Mouse (Mus musculus): Measurements from ENCODE around the gene Crnkl1. TPM values are rescaled to one million over a fixed set of nuclear protein-coding genes. Genes with fewer than 3 reads are reported as not detected.

The Crnkl1 gene
- polyA plus RNA-seq (2015; fragmentation: Nextera tagmentation; extraction: Ambion mirVana): 19.9 and 20.9 TPM in 2 replicates

DNA sequence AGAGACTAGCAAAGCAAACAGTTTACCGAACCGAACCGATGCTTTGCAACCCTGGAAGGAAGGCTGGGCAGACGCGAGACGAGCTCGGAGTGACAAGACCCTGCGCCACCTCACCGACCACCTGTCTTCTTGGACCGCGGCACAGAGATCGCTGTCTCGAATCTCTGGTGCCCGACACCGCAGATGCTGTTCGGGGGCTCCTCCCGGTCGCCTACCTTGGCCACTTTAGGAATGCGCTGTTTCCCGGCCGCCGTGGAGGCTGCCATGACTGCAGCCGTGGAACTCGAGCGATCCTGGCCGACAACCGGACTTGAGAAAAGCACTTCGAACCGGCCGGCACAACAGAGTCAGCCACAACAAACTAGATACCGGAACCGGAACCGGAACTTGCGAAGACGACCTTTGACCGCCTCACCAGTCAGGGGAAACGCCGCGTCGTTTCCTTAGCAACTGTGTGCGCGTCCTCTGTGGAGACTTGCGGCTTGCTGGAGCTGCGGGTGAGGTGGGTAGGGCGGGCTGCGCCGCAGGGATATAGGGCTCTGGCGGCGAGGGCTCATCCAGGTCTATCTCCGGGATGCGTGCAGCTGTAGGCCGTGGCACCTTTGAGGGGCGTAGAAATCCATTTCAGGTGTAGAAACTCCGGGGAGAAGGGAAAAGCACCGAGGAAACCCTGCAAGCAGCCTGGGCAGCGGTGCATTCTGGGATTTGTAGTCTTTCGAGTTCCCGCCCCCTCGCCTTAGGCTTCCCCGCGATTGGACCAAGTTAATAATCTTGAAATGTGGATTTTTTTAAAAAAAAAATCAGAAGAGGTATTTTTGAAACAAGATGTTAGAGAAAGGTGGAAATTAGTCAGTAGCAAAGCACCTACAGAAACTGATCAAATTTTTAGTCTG is at the start of gene Crnkl1, which contains the start of gene Cfap61:
TSS of gene Crnkl1 (minus strand) at position 676 of the 893 bp plus-strand sequence.
TSS of gene Cfap61 (plus strand) at position 446 of the 893 bp plus-strand sequence.
- H3K4me2 ChIP-seq: peak within 1 kb of the TSS; percentile 71
- ATAC-seq (ENCODE audit: insufficient read depth, low FRiP score, low read depth): peak; percentile 97
- peak within 1 kb of the TSS; percentile 43 for H3K9ac ChIP-seq
- 0 out of 2 replicates have a peak, but pooled peaks cover 5% of the 10 kb centered on the region for H3K36me3 ChIP-seq
- H3K4me1 ChIP-seq: peaks cover 7% of the 10 kb centered on the region
- H3K9me3 ChIP-seq: no peaks in the 10 kb centered on the region
- H3K4me3 ChIP-seq (replicated peaks): peak within 1 kb of the TSS; percentile 72
- H3K27ac ChIP-seq: no peak within 1 kb of the TSS
- under 1% methylated on average over 61 of the region's 61 CpGs for WGBS
- no peaks in the 10 kb centered on the region for H3K27me3 ChIP-seq (replicated peaks)

DNA sequence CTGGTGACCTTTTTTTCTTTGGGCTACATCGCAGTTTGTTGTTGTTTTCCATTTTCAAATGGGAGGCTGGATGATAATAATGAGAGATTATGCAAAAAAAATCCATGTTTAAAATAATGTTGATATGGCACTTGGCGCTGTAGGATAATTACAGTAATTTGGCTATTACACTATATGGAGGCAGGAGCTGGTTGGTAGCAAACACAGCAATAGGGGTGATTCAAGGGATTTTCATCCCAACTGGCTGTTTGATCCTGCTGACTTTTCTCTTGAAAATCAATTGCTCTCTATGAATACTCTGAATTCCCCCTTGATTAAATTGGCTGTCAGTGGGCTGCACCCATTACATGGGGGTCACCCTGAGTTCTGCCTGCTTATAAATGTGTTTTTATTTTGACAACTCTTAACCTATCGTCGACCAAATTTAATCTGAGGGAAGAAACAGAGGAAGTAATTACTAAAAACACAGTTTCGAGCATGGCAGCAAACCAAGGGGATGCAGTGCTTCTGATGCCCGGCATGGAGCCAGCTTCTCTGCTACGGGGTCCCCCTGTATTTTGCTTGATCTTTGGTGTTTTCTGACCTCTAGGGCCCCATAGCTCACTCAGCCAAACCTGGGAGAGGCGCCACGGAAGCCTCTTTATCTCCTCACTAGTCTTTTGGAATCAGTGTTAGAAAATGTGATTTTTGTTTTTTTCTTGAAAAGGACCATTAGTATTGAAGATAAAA is 47.7 kb upstream of the Crnkl1 start:
- no peaks in the 10 kb centered on the region for H3K9me3 ChIP-seq
- no peak overlapping the region for H3K4me2 ChIP-seq
- no peak overlapping the region for H3K4me3 ChIP-seq (replicated peaks)
- 75% methylated on average over 9 of the region's 9 CpGs for WGBS
- ATAC-seq (ENCODE audit: insufficient read depth, low FRiP score, low read depth): no peak
- no peaks in the 10 kb centered on the region for H3K4me1 ChIP-seq
- H3K9ac ChIP-seq: no peak overlapping the region
- H3K36me3 ChIP-seq: no peaks in the 10 kb centered on the region
- H3K27me3 ChIP-seq (replicated peaks): no peaks in the 10 kb centered on the region
- no peak overlapping the region for H3K27ac ChIP-seq

DNA sequence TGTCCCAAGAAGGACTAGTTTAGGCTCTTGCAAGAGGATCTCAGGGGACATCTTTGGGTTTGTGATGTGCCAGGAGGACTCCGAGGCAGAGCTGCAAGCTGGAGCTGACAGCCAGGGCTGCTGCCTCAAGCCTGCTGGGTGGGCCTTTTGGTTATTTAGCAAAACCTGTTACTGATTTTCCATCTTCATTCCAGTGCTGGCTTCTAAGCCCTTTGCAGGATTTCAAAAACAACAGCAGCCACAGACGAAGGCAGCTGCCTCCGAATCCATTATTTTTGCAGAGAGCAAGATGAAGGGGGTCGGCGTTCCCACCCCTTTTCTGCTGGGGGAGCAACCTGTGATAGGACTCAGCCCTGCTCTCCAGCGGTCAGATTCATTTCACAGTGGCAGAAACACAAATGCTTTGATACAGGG is 46.9 kb upstream of the Crnkl1 start:
- Histone ChIP-seq H3K4me3 (replicated peaks) (no peak overlapping the region), H3K9ac (no peak overlapping the region), H3K9me3 (no peaks in the 10 kb centered on the region), H3K4me2 (no peak overlapping the region), H3K27me3 (replicated peaks) (no peaks in the 10 kb centered on the region), H3K4me1 (no peaks in the 10 kb centered on the region), H3K36me3 (no peaks in the 10 kb centered on the region), H3K27ac (no peak overlapping the region)
- 42% methylated on average over 6 of the region's 6 CpGs for WGBS
- no peak for ATAC-seq (ENCODE audit: insufficient read depth, low FRiP score, low read depth)

DNA sequence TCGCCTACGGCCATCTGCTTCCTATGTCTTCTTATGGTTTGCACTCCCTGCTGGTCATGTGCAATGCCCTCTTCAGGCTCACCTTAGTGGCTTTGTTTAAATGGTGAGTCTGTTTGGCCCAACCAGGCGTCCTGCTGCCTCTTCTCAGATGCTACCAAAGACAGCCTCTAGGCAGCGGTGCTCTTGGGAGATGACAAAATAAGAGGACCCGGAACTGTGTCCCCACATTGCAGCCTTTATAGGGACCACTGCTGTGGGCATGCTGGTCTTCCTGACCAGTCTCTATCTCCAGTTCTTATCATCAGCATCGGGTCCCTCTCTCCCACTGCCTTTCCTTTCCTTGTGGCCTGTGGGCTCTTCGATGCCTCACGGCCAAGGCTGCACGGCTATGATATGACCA is 46.1 kb upstream of the Crnkl1 start:
- H3K27ac ChIP-seq: no peak overlapping the region
- no peaks in the 10 kb centered on the region for H3K4me1 ChIP-seq
- no peaks in the 10 kb centered on the region for H3K9me3 ChIP-seq
- H3K27me3 ChIP-seq (replicated peaks): no peaks in the 10 kb centered on the region
- no peak overlapping the region for H3K9ac ChIP-seq
- 83% methylated on average over 9 of the region's 9 CpGs for WGBS
- H3K4me3 ChIP-seq (replicated peaks): no peak overlapping the region
- no peak for ATAC-seq (ENCODE audit: insufficient read depth, low FRiP score, low read depth)
- H3K4me2 ChIP-seq: no peak overlapping the region
- no peaks in the 10 kb centered on the region for H3K36me3 ChIP-seq

DNA sequence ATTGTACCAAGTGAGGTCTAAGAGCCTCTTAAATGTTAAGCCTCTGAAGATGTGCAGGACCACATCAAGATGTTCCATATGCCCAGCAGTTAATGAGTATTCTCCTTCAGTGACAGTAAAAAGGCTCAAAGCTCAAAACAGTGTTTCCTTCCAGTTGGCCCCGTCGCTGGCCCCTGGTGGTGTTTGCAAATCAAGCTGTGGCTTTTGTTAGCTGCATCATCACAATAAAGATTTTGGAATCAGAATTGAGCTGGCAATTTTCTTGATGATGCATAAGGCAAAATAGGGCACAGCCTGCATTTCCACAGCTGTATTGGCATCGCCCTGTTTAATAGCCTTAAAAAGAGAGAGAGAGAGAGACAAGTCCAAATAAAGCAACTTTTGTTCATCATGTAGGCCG is 44.8 kb upstream of the Crnkl1 start:
- Histone ChIP-seq H3K4me1 (no peaks in the 10 kb centered on the region), H3K9me3 (no peaks in the 10 kb centered on the region), H3K27me3 (replicated peaks) (no peaks in the 10 kb centered on the region), H3K4me3 (replicated peaks) (no peak overlapping the region), H3K36me3 (no peaks in the 10 kb centered on the region), H3K27ac (no peak overlapping the region), H3K4me2 (no peak overlapping the region), H3K9ac (no peak overlapping the region)
- WGBS: 85% methylated on average over 4 of the region's 4 CpGs
- no peak for ATAC-seq (ENCODE audit: insufficient read depth, low FRiP score, low read depth)

DNA sequence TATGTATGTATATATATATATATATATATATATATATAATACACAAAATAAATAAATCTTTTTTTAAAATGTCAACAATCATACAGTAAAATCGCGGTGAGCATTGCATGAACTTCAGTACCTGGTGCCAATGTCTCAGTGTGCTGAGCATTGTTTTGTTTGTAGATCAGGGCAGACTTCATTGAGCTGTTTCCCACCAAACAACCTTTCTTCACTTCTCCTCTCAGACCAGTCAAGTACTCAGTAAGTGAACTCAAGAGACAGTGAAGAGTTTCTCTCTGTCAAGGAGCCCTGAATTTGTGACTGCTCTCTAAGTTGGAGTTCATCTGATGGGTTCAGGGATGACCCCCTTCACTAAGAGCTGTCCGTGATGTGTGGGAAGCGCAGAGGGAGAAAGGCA is 37.8 kb upstream of the Crnkl1 start:
- H3K27ac ChIP-seq: no peak overlapping the region
- WGBS: 88% methylated on average over 4 of the region's 4 CpGs

DNA sequence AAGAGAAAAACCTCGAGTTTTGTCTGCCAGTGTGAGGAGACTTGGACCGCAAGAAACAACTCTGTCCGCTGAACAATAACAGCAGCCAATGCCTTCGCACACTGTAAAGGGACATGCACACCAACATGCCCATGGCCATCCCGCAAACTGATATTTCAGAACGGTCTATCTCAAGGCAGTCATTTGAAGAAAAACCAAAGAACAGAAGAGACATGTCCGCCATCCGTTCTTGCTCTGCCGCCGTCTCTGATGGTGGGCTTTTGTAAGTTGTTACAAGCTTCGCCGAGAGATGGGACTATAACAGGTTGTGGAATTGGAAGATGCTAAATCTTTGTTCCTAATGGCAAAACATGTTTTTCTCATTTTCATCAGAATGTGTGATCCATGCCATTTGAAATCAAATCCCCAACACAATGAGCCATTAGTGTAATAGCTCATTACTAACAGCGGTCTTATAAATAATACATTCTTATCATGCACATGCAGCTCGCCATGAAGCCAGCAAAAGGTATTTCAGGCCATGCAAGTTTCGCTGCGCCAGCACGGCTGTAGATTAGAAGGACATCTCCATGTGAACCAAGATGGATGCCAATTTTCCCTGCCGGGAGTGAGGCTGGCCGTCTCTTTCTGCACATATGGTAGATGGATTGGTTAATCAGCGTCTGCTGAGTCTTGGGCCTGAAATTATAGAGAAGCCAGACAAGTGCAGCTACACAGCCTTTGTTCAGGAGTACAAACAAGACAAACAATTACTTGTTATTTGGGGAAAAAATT is 36.6 kb upstream of the Crnkl1 start:
- Histone ChIP-seq H3K27me3 (replicated peaks) (no peaks in the 10 kb centered on the region), H3K9me3 (no peaks in the 10 kb centered on the region), H3K4me1 (no peaks in the 10 kb centered on the region), H3K4me2 (no peak overlapping the region), H3K9ac (no peak overlapping the region), H3K4me3 (replicated peaks) (no peak overlapping the region), H3K27ac (no peak overlapping the region), H3K36me3 (no peaks in the 10 kb centered on the region)
- ATAC-seq (ENCODE audit: insufficient read depth, low FRiP score, low read depth): no peak
- WGBS: 90% methylated on average over 20 of the region's 20 CpGs

More for the DNA sequence above, 37.8 kb upstream of the Crnkl1 start:
- ATAC-seq (ENCODE audit: insufficient read depth, low FRiP score, low read depth): no peak
- Histone ChIP-seq H3K9me3 (no peaks in the 10 kb centered on the region), H3K4me3 (replicated peaks) (no peak overlapping the region), H3K9ac (no peak overlapping the region), H3K36me3 (no peaks in the 10 kb centered on the region), H3K4me1 (no peaks in the 10 kb centered on the region), H3K27me3 (replicated peaks) (no peaks in the 10 kb centered on the region), H3K4me2 (no peak overlapping the region)

DNA sequence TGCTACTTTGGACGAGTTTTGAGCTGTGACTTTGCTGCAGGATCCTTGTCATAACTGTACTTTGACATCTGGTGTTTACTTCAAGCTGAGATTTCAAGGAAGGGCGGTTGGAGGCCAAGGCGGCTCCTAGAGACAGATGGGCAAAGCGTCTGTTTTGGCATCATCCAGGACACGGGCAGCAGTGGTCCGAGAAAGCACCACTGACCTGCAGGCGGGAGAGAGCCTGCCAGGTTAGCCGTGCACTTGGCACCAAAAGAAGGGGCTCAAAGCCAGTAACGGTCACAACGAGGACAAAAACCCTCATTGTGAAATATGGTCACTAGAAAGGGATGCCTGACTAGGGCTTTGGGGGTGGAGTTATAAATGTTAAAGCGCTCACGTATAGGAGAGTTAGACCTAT is 35.9 kb upstream of the Crnkl1 start:
- H3K9ac ChIP-seq: no peak overlapping the region
- H3K4me3 ChIP-seq (replicated peaks): no peak overlapping the region
- H3K27ac ChIP-seq: no peak overlapping the region
- WGBS: 82% methylated on average over 12 of the region's 12 CpGs
- no peaks in the 10 kb centered on the region for H3K36me3 ChIP-seq
- H3K9me3 ChIP-seq: no peaks in the 10 kb centered on the region
- no peak for ATAC-seq (ENCODE audit: insufficient read depth, low FRiP score, low read depth)
- H3K4me1 ChIP-seq: no peaks in the 10 kb centered on the region
- H3K4me2 ChIP-seq: no peak overlapping the region
- H3K27me3 ChIP-seq (replicated peaks): no peaks in the 10 kb centered on the region

DNA sequence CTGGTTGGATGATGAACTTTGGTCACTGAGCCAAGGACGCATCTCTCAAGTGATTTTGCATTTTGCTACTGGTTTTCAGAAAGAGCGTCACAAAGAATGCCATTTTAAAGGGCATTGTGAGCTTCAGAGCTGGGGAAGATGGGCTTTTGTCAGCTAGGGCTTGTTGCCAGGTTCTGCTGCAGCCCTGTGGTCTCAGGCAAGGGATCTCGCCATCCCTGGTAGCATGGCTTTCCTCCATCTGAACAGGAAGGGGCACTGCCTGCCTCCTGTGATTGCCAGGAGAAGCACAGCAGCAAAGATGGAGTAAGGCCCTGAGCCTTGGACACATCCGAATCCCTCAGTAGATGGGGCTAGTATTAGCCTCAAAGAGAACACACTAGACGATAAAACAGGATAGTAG is 27.0 kb upstream of the Crnkl1 start:
- no peak for ATAC-seq (ENCODE audit: insufficient read depth, low FRiP score, low read depth)
- no peak overlapping the region for H3K4me2 ChIP-seq

DNA sequence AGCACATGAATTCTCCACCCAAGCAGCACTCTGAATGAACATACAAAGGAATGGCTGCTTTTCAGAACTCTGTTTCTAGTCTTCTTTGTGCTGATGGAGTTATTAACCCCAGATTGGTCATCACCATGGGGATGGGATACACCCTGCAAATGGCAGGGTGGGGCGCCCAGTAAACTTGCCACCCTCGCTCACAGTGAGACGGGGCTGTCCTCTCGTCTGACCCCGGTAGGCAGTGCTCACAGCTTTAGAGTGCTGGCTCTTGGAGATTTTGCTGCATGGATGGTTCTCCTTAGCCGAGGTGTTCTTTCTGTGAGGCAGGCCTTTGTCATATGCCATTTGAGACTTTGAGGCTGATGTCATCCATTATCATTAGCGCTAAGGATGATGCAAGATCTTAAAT is 23.7 kb upstream of the Crnkl1 start:
- Histone ChIP-seq H3K4me2 (no peak overlapping the region), H3K9me3 (no peaks in the 10 kb centered on the region), H3K9ac (no peak overlapping the region), H3K4me3 (replicated peaks) (no peak overlapping the region), H3K27me3 (replicated peaks) (no peaks in the 10 kb centered on the region), H3K4me1 (no peaks in the 10 kb centered on the region), H3K36me3 (no peaks in the 10 kb centered on the region), H3K27ac (no peak overlapping the region)
- WGBS: 81% methylated on average over 7 of the region's 7 CpGs
- ATAC-seq (ENCODE audit: insufficient read depth, low FRiP score, low read depth): no peak

More for the DNA sequence above, 27.0 kb upstream of the Crnkl1 start:
- no peak overlapping the region for H3K27ac ChIP-seq
- no peaks in the 10 kb centered on the region for H3K4me1 ChIP-seq
- H3K36me3 ChIP-seq: no peaks in the 10 kb centered on the region
- WGBS: 84% methylated on average over 5 of the region's 5 CpGs
- no peak overlapping the region for H3K9ac ChIP-seq
- H3K27me3 ChIP-seq (replicated peaks): no peaks in the 10 kb centered on the region
- H3K9me3 ChIP-seq: no peaks in the 10 kb centered on the region
- no peak overlapping the region for H3K4me3 ChIP-seq (replicated peaks)

DNA sequence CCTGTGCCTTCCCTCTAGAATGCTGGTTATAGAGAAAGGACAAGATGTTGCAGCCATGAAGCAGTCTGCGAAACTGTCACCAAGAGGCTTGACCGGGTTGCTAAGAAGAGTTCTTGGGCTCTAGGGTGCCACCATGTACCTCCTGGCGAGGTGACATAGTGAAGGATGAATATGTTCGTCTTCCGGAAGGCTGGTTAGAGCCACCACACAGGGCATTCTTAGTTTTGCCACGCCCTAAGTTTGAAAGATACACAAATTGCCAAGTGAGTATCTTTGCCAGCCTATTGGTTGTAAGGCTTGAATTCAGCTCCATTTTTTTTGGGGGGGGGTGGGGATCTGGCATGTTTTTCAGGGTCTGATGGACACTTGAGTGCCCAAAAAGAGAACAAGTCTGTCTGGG is 23.3 kb upstream of the Crnkl1 start:
- no peak overlapping the region for H3K27ac ChIP-seq
- WGBS: 74% methylated on average over 6 of the region's 6 CpGs
- H3K9me3 ChIP-seq: no peaks in the 10 kb centered on the region
- ATAC-seq (ENCODE audit: insufficient read depth, low FRiP score, low read depth): no peak
- no peak overlapping the region for H3K4me2 ChIP-seq
- no peaks in the 10 kb centered on the region for H3K4me1 ChIP-seq
- no peak overlapping the region for H3K4me3 ChIP-seq (replicated peaks)
- H3K36me3 ChIP-seq: no peaks in the 10 kb centered on the region
- no peak overlapping the region for H3K9ac ChIP-seq
- H3K27me3 ChIP-seq (replicated peaks): no peaks in the 10 kb centered on the region

Data from stomach, embryonic 15.5 days (tissue).